Mouse (Mus musculus): ENCODE results near the gene Isg15. TPM values are rescaled to one million over a fixed set of nuclear protein-coding genes. Genes with fewer than 3 reads are reported as not detected.
A peak's percentile ranks its signal among the peaks of the same experiment; 100 is the strongest.

Gene Isg15
- total and polyA plus RNA-seq, 3 experiments: 4.8 to 5.4 TPM; not detected in 1

GRCm38 (mm10) chr4:156202462-156202893 lies 1.9 kb upstream of the Isg15 start (continued):
- 0 out of 2 replicates have a peak, but pooled peaks have one; percentile 45 for TF ChIP-seq CHD1 (IDR thresholded peaks at IDR 0.05; ENCODE audit: low read depth, low read length)
- no peak for TF ChIP-seq UBTF (IDR thresholded peaks at IDR 0.05; ENCODE audit: borderline replicate concordance, insufficient read depth, low read depth, low read length)
- TF ChIP-seq BHLHE40 (IDR thresholded peaks at IDR 0.05; ENCODE audit: borderline replicate concordance, low read depth, low read length): peak; percentile 99
- TF ChIP-seq POLR2AphosphoS5 (IDR thresholded peaks at IDR 0.05; ENCODE audit: borderline replicate concordance, low read depth, low read length): no peak
- no peak for TF ChIP-seq ZC3H11A (IDR thresholded peaks at IDR 0.05; ENCODE audit: low read depth, low read length)
- peak; percentile 100 for TF ChIP-seq ETS1 (IDR thresholded peaks at IDR 0.05; ENCODE audit: low read depth, low read length)
- peak; percentile 84 for TF ChIP-seq USF1 (IDR thresholded peaks at IDR 0.05; ENCODE audit: low read depth, low read length)
- TF ChIP-seq NRF1 (IDR thresholded peaks at IDR 0.05; ENCODE audit: insufficient read depth, low read depth, low read length, poor library complexity, severe bottlenecking): 0 out of 2 replicates have a peak, but pooled peaks have one; percentile 10
- TF ChIP-seq RCOR1 (IDR thresholded peaks at IDR 0.05; ENCODE audit: low read depth, low read length): peak; percentile 64; the same call in 1 of the 2 replicates

- Histone ChIP-seq H3K4me1 (ENCODE audit: control insufficient read depth in 1 of 2, insufficient read depth in 2 of 2, low read length in 2 of 2) (peaks cover 9 to 14% of the 10 kb centered on the region in 2 experiments; a peak in 3 of 4 replicates), H3K4me3 (ENCODE audit: control insufficient read depth in 1 of 2, insufficient read depth in 1 of 2, low read depth in 2 of 2, low read length in 2 of 2) (peak overlapping the region; percentile 75 to 83), H3K36me3 (ENCODE audit: control insufficient read depth in 1 of 2, insufficient read depth in 2 of 2, low read length in 2 of 2) (peaks cover 0 to 15% of the 10 kb centered on the region in 2 experiments; a peak in 2 of 4 replicates), H3K27me3 (ENCODE audit: control insufficient read depth in 1 of 2, insufficient read depth in 2 of 2, low read length in 2 of 2) (no peaks in the 10 kb centered on the region), H3K9me3 (replicated peaks; ENCODE audit: insufficient read depth, low read length) (no peaks in the 10 kb centered on the region), H3K79me2 (ENCODE audit: control insufficient read depth, insufficient read depth, low read length, poor library complexity) (peaks cover 6% of the 10 kb centered on the region; the same call in 1 of the 2 replicates), H3K27ac (ENCODE audit: control insufficient read depth, low read depth, low read length) (no peak overlapping the region), H3K9ac (ENCODE audit: control insufficient read depth, low read depth, low read length, poor library complexity, severe bottlenecking) (peak overlapping the region; percentile 62)
- peak; percentile 80 for DNase-seq (ENCODE audit: low read depth, low spot score)
- peak; percentile 8; the same call in 1 of the 2 replicates for TF ChIP-seq MAZ (IDR thresholded peaks at IDR 0.05; ENCODE audit: low read depth, low read length)
- no peak for TF ChIP-seq MAX (IDR thresholded peaks at IDR 0.05; ENCODE audit: low read length)
- TF ChIP-seq MYB (IDR thresholded peaks at IDR 0.05; ENCODE audit: low read depth, low read length): no peak
- TF ChIP-seq ZKSCAN1 (IDR thresholded peaks at IDR 0.05; ENCODE audit: low read depth, low read length): no peak
- no peak for TF ChIP-seq SMC3 (IDR thresholded peaks at IDR 0.05; ENCODE audit: low read depth, low read length)
- no peak for TF ChIP-seq HCFC1 (IDR thresholded peaks at IDR 0.05; ENCODE audit: low read depth, low read length)
- TF ChIP-seq BHLHE40 (IDR thresholded peaks at IDR 0.05; ENCODE audit: borderline replicate concordance, low read depth, low read length): no peak
- TF ChIP-seq NRF1 (IDR thresholded peaks at IDR 0.05; ENCODE audit: insufficient read depth, low read depth, low read length, poor library complexity, severe bottlenecking): 0 out of 2 replicates have a peak, but pooled peaks have one; percentile 23
- TF ChIP-seq ELF1 (IDR thresholded peaks at IDR 0.05; ENCODE audit: low read depth, low read length): no peak
- TF ChIP-seq MEF2A (IDR thresholded peaks at IDR 0.05; ENCODE audit: extremely low read depth, insufficient replicate concordance, low read depth, low read length, poor library complexity, severe bottlenecking): no peak
- TF ChIP-seq POLR2A (IDR thresholded peaks at IDR 0.05; ENCODE audit: control insufficient read depth in 1 of 2, insufficient read depth in 1 of 2, low read depth in 1 of 2, low read length in 2 of 2, poor library complexity in 1 of 2): no peak
- TF ChIP-seq SIN3A (IDR thresholded peaks at IDR 0.05; ENCODE audit: low read length): 0 out of 2 replicates have a peak, but pooled peaks have one; percentile 15
- TF ChIP-seq KAT2A (conservative IDR thresholded peaks at IDR 0.05; ENCODE audit: low read depth, low read length): no peak
- TF ChIP-seq RAD21 (IDR thresholded peaks at IDR 0.05; ENCODE audit: low read depth, low read length): no peak
- TF ChIP-seq TCF12 (IDR thresholded peaks at IDR 0.05; ENCODE audit: low read depth, low read length): 0 out of 2 replicates have a peak, but pooled peaks have one; percentile 2
- no peak for TF ChIP-seq POLR2AphosphoS2 (IDR thresholded peaks at IDR 0.05; ENCODE audit: low read length)
- TF ChIP-seq UBTF (IDR thresholded peaks at IDR 0.05; ENCODE audit: borderline replicate concordance, insufficient read depth, low read depth, low read length): no peak
- TF ChIP-seq E2F4 (IDR thresholded peaks at IDR 0.05; ENCODE audit: borderline replicate concordance, low read depth, low read length): no peak
- no peak for TF ChIP-seq USF2 (IDR thresholded peaks at IDR 0.05; ENCODE audit: borderline replicate concordance in 1 of 2, insufficient read depth in 1 of 2, low read depth in 1 of 2, low read length in 2 of 2)
- peak; percentile 30; the same call in 1 of the 2 replicates for TF ChIP-seq MXI1 (IDR thresholded peaks at IDR 0.05; ENCODE audit: low read depth, low read length)
- TF ChIP-seq EP300 (IDR thresholded peaks at IDR 0.05; ENCODE audit: low read depth in 1 of 2, low read length in 2 of 2): no peak
- TF ChIP-seq MAFK (IDR thresholded peaks at IDR 0.05; ENCODE audit: borderline replicate concordance, low read depth, low read length): no peak
Measured at GRCm38 (mm10) chr4:156197829-156198205, 2.8 kb downstream of the Isg15 start.
